Mouse (Mus musculus): Measurements from ENCODE around the gene Dlg1.
A peak's percentile ranks its signal among the peaks of the same experiment; 100 is the strongest.

Dlg1 gene

GRCm38 (mm10) chr16:31863920-31864319 lies 200.7 kb downstream of the Dlg1 start:
- no peak for DNase-seq (ENCODE audit: low spot score)

DNA sequence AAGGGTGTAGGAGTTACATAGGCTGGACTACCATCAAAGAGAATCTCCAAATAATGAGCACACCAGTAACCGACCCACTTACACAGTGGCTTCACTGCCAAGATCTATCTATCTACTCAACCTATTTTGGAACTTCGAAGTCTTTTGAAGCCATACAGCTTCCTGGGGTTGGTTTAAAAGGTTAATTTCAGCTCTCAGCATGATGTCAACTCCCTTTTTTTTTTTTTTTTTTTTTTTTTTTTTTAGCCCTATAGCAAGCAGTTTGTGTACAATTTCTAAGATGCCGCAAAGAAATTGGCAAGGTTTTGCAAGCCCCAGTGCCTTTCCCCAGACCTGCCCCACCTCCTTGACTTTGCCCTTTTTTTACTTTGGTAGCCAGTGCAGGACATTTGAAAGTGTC lies 202.0 kb downstream of the Dlg1 start:
- no peak for DNase-seq (ENCODE audit: low spot score)

GRCm38 (mm10) chr16:31866911-31867310 lies 203.7 kb downstream of the Dlg1 start:
- no peak for DNase-seq (ENCODE audit: low spot score)

- DNase-seq (ENCODE audit: low spot score), result no peak
Observed at GRCm38 (mm10) chr16:31867736-31868135, 204.5 kb downstream of the Dlg1 start.

DNA sequence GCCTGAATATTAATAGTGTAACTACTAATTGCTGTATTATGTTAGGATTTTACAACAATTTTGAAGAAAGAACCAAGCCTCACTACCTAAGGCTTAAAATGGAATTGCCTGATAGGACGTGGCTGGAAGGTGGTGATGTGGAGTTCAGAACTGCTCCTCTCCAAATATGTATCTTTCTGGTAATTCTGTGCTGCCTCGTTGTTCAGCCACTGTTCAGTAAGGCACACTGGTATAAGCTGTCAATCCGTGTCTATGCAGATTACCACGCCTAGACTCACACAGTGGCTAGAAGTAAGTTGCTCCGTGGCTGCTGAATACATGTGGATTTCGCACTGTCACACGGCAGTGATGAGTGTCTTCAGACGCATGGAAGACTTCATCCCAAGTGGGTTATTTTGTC lies 210.5 kb downstream of the Dlg1 start:
- DNase-seq (ENCODE audit: low spot score), result no peak

DNA sequence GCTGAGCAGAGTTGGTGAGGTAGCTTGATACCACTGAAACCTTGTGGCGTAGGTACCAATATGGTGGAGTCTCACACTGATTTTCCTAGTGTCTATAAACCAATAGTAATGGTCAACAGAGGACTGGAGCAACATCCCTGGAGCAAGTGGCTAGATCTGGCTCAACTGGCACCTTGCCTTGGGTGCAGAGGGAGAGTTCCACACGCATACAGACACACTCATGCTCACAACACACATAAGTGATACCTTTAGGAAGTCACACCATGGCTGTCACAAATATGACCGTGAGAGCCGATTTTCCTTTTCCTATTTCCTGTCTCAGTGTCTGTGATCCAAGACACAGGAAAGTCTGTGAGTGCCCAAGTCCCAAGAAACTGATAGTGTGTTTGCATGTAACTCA lies 212.1 kb downstream of the Dlg1 start:
- DNase-seq (ENCODE audit: low spot score), result no peak

DNA sequence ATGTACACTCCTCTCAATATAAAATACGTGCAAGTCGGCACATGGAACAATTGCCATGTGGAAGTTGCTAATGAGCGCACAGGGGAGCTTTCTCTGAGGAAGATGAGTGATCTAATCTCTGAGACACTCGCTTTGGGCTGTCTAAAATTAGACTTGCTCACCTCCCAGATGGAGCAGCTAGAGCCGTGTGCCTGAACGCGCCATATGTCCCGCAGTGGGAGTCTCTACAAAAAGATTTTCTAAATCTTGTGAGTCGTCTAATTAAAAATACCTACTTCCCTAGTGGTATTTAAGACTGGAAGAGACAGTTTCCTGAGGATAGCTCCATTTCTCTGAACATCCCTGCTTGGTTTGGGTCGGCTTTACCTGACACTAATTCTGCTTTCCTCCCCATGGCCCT lies 213.1 kb downstream of the Dlg1 start:
- DNase-seq (ENCODE audit: low spot score), result no peak

DNA sequence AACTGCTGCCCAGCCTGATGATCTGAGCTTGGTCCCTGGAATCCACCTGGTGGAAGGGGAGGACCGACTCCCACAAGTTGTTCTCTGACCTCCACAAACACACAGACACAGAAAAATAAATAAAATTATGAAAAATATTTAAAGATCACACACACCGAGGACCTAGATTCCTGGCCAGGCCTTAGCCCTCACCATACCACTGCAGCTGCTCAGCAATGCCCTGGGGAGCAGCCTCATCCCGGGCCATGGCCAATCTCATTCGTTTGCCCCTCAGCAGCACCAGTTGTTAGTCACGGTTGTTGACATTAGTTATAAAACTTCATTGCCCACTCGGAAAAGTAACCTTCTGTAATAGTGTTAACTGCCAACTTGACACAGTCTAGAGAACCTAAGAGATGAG lies 214.8 kb downstream of the Dlg1 start:
- DNase-seq (ENCODE audit: low spot score), result no peak

- peak; percentile 54 for DNase-seq (ENCODE audit: low spot score)
Observed at GRCm38 (mm10) chr16:31878573-31879257, 215.5 kb downstream of the Dlg1 start, which contains the start of gene Meltf. Gene Meltf, plus strand, starts transcription at chr16:31878810.

GRCm38 (mm10) chr16:31880146-31880840 lies 217.1 kb downstream of the Dlg1 start:
- no peak for DNase-seq (ENCODE audit: low spot score)

DNA sequence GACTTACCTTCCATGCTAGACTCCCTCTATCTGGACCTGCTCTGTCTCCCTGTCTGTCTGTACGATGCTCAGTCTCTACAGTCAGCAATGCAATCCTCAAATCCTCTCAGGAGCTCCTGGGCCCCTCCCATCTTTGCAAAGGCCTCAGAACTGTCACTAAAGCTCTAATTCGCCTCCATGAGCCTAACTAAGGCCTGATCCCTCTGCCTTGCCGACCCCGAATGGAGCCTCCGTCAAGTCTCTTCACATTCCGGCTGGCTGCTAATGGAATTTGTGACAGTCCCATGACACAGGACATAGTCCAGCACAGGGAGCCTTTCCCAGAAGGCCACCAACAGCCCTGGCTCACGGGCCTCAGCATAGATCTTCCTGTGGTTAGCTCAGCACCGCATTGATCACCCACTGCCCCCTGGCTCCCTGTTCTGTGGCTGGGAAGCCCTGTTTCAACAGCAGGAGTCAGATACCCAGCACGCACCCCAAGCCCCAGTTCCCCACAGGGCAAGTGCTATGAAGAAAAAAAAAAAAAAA lies 219.2 kb downstream of the Dlg1 start:
- DNase-seq (ENCODE audit: low spot score), result no peak

DNA sequence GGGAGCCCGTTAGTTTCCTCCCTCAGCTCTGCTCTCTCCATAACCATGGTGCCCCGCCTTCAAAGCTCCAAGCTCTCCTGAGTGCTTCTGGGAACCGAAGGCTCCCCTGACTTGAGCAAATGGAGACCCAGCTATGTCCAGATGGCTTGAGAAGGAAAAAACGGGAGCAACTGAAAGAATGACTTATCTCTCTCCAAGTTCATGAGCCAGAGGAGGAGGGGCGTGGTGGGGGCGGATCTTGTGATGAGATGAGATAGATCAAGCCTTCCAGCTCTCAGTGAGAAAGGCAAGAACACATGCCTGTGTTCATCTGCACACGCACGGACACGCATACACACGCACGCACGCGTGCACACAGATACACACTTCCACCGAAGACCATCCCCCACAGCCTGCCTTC lies 220.1 kb downstream of the Dlg1 start:
- no peak for DNase-seq (ENCODE audit: low spot score)

DNA sequence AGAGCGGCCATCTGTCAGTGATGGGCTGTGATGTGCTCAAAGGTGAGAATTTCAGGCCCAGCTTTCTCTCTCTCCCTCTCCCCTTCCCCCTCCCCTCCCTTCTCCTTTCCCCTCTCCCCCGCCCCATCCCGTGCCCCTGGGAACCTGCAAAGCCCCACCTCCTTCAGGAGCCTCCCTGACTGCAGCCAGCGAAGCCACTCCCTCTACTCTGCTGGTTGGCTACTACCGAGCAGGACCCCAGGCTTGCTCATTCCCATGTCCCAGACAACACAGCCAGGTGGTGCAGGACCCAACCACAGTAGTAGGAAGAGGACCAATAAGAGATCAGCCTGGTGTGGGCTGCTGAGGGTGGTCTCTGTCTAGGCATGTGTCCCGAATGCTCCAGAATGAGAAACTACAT lies 220.7 kb downstream of the Dlg1 start:
- DNase-seq (ENCODE audit: low spot score), result no peak

DNA sequence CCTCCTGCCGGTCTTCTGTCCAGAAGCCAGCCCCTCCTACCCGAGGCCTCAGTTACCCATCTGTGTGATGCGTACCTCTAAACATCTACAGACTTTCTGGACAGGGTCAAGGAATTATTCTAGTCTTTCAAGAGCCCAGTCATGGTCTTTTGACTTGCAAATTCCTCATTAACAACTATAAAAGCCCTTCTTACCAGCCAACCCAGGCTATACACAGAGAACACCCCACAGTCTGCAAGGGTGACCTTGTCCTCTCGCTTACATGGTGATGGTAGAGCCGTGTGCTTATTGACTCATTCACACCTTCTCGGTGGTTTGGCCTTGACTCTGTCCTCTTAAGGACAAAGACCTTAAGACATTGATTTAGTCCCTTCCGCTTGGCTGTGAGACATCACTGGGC lies 227.7 kb downstream of the Dlg1 start:
- no peak for DNase-seq (ENCODE audit: low spot score)

GRCm38 (mm10) chr16:31893396-31894141 lies 230.3 kb downstream of the Dlg1 start:
- no peak for DNase-seq (ENCODE audit: low spot score)

DNA sequence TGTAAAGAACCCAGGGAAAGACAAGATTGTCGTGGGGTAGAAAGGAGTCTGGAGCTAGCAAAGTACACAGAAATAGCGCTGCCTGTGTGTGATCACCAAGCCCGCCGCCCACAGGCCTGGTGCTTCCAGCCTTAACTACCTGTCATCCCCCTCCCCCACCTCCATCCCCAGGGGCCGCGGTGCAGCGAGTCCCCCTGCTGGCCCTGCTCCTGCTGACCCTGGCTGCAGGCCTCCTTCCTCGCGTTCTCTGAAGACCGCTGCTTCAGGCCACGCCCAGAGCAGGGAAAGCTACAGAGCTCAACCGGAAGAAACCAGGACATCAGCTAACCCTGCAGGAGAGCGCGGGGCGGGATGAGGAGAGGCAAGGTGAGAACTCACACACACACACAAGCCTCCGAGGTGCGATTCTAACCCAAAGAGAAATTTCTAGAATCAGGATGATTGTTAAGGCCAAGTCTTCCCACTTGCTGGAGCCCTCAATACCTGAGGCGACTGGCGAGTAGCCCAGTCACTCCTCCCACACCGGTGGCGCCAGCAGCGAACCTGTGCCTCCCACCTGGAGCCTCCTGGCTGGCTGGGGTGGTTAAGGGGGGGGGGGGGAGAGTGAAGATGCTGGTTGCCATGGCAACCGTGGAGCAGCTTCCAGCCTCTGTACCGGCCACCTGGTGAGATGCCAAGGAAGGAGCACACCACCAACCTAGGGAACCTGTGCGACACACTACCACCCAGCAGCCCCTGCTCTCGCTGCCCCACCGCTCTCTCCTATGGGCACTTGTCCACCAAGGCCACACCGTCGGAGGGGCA lies 233.9 kb downstream of the Dlg1 start:
- DNase-seq (ENCODE audit: low spot score), result no peak

GRCm38 (mm10) chr16:31898546-31899326 lies 235.5 kb downstream of the Dlg1 start:
- no peak for DNase-seq (ENCODE audit: low spot score)

- DNase-seq (ENCODE audit: low spot score), result no peak
Observed at GRCm38 (mm10) chr16:31901886-31902285, 238.6 kb downstream of the Dlg1 start.

DNA sequence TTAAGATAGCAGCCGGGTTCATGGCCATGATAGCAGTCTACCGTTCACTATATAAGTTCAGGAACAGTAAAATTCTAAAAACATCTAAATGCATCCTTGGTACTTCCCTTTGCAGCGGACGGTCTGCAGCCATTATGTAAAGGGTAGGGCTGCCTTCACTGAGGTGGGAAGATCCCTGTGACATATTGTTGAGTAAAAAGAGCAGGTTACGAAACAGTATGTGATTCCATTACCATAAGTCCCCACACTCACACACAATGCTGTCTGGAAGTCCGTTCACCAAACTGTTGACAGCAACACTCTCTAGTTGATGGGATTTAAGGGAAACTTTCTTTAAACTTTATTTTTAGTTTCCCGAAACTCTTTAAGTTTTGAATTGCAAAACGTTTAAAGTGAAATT lies 240.0 kb downstream of the Dlg1 start:
- no peak for DNase-seq (ENCODE audit: low spot score)

DNA sequence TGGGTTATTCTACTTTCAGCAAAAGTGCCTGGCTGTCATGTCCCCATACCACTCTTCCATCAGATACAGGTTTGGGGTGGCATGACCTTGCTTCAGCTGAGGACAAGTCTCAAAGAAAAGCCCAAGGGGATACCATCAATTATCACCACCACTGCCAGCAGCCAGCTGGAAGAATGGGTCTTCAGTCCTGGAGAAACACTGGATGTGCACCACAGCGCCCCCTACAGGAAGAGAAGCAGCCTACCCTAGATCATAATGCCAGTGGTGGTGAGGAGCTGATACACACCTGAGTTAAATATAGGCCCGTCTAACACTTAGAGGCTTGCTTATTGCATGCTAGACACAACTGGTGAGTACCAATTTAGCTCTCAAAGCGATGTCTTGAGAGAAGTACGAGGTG lies 242.1 kb downstream of the Dlg1 start:
- no peak for DNase-seq (ENCODE audit: low spot score)
